Mouse (Mus musculus): Measurements from ENCODE around the gene Cpsf6.

DNA sequence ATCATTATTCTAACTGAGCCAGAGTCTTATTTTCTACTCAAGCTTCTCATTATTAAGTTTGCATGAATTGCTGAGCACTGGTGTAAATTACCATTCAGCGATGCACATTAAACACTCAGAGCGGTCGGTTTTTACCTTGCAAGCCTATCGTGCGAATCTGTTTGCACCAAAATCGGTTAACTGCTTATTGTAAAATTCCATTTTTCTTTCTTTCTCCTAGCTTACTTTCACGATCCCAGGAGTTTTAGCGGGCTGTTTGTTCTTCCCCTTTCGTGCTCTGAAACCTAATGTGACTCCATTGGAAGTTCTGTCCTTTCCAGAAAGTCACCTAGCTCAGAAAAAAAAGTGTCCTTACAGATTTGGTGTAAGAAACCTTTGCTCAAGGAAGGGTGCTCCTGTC, 36.3 kb upstream of the Cpsf6 start:
- TF ChIP-seq CTCF (IDR thresholded peaks at IDR 0.05), result no peak
- no peak for TF ChIP-seq EP300 (IDR thresholded peaks at IDR 0.05)

Data from lung, postnatal 0 days (tissue).